In the genomic region with DNA sequence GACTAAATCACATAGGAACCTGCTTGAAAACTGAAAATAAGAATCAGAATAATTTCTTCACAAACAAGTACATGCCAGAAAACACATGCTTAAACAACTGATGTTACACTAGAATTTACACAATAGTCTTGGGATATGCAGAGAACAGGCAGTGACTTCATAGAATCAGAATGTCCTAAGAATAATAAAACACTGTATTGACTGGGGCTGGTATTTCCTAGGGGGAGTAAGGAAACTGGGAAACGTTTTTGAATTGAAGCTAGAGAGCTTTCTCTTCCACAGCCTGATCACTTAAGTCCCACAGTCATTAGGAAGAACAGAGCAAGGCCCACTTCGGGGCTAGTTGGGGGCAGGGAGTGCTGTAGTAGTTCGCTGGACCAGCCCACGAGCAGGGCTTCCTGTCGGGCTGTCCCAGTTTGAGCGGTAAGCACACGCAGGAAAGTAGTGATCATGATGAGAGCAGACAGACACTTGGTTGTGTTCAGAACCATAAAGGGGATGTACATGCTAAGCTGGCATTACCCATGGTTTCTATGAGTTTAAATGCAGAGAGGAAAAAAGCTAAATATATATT, we compare ENCODE assay signal across 9 mouse cellular contexts. TPM values are rescaled to one million over a fixed set of nuclear protein-coding genes. Genes with fewer than 3 reads are reported as not detected.
DNase-seq lines count a peak whose midpoint lies in the region; ATAC-seq and TF ChIP-seq lines count a peak whose summit lies in the region.
"Had no signal": no experiment of that assay in that cellular context is flagged by ENCODE, and none has a peak within 500 bp of the region (broad histone marks: within the 10 kb centered on the region; RNA-seq: fewer than 3 reads in every experiment).

No protein-coding gene starts in this region.

- no peaks in the 10 kb centered on the region for H3K9me3 ChIP-seq in kidney, embryonic 15.5 days (replicated peaks)
- H3K9me3 ChIP-seq in heart, embryonic 14.5 days (ENCODE audit: control insufficient read depth, low read length) = no peaks in the 10 kb centered on the region

- TF ChIP-seq POLR2A in cortical plate, adult 2 months (IDR thresholded peaks at IDR 0.05; ENCODE audit: extremely low read depth, insufficient read depth, low read length) = no peak

- no peak for DNase-seq in kidney, adult 18-20 months
- DNase-seq in lung, postnatal 25 days (ENCODE audit: low spot score) = peak; percentile 47
- no peak for DNase-seq in right cerebral cortex, postnatal 25 days
- DNase-seq in left cerebral cortex, postnatal 36 days (ENCODE audit: low spot score in 2 of 2) = no peak
- DNase-seq: cerebellum, adult 9-10 months had no signal

- H3K27ac ChIP-seq in kidney, embryonic 15.5 days = peak overlapping the region; percentile 68; the same call in 1 of the 2 replicates
- H3K27ac ChIP-seq in cortical plate, adult 2 months (ENCODE audit: insufficient read depth, low read length) = 0 out of 2 replicates have a peak overlapping the region, but pooled peaks have one; percentile 6
- peak overlapping the region; percentile 53 to 77 for H3K27ac ChIP-seq in heart, embryonic 14.5 days (replicated peaks in 1 of 2; ENCODE audit: control insufficient read depth in 1 of 2, insufficient read depth in 1 of 2, low read depth in 2 of 2, low read length in 2 of 2)

- H3K9ac ChIP-seq in kidney, embryonic 15.5 days = no peak overlapping the region
- no peak overlapping the region for H3K9ac ChIP-seq in heart, embryonic 14.5 days (ENCODE audit: low read length)

- H3K4me3 ChIP-seq in kidney, embryonic 15.5 days (replicated peaks) = no peak overlapping the region
- no peak overlapping the region for H3K4me3 ChIP-seq in cortical plate, adult 2 months (ENCODE audit: insufficient read depth, low read length)
- no peak overlapping the region for H3K4me3 ChIP-seq in heart, embryonic 14.5 days (ENCODE audit: control insufficient read depth in 1 of 2, insufficient read depth in 1 of 2, low read depth in 1 of 2, low read length in 2 of 2)

- WGBS in kidney, embryonic 15.5 days = 59% methylated on average over 7 of the region's 7 CpGs
- WGBS in heart, embryonic 14.5 days = 47% methylated on average over 7 of the region's 7 CpGs

- H3K4me2 ChIP-seq in kidney, embryonic 15.5 days = no peak overlapping the region
- H3K4me2 ChIP-seq in heart, embryonic 14.5 days (ENCODE audit: low read length) = peak overlapping the region; percentile 32; the same call in 1 of the 2 replicates

- ATAC-seq in kidney, embryonic 15.5 days (replicated peaks; ENCODE audit: low FRiP score) = no peak
- no peak for ATAC-seq in heart, embryonic 14.5 days (ENCODE audit: insufficient number of reproducible peaks, insufficient read depth, low FRiP score, low read depth)

- TF ChIP-seq CTCF in cortical plate, adult 2 months (IDR thresholded peaks at IDR 0.05; ENCODE audit: extremely low read depth, insufficient read depth, low read length) = no peak

- intact Hi-C loops in left cerebral cortex, postnatal 36 days (cut with DNase I) = no loop called here

- 0 out of 2 replicates have a peak, but pooled peaks cover 2% of the 10 kb centered on the region for H3K4me1 ChIP-seq in kidney, embryonic 15.5 days
- H3K4me1 ChIP-seq in cortical plate, adult 2 months (ENCODE audit: control insufficient read depth, insufficient read depth, low read length) = peaks cover 2% of the 10 kb centered on the region; the same call in 1 of the 2 replicates
- 0 out of 4 replicates have a peak, but pooled peaks cover 0 to 4% of the 10 kb centered on the region in 2 experiments for H3K4me1 ChIP-seq in heart, embryonic 14.5 days (ENCODE audit: control insufficient read depth in 2 of 2, insufficient read depth in 2 of 2, low read length in 2 of 2)

- H3K36me3 ChIP-seq in kidney, embryonic 15.5 days = peaks cover 33% of the 10 kb centered on the region
- H3K36me3 ChIP-seq in heart, embryonic 14.5 days (ENCODE audit: control insufficient read depth, insufficient read depth, low read length) = peaks cover 38% of the 10 kb centered on the region

- H3K27me3 ChIP-seq in kidney, embryonic 15.5 days = no peaks in the 10 kb centered on the region
- H3K27me3 ChIP-seq in heart, embryonic 14.5 days (ENCODE audit: control insufficient read depth, insufficient read depth, low read length) = no peaks in the 10 kb centered on the region

RNA-seq across cellular contexts. Expression of gene Meltf, which starts 44.5 kb away (rescaled TPM):
- polyA plus RNA-seq in kidney, embryonic 15.5 days (2015; fragmentation: Nextera tagmentation; extraction: Ambion mirVana) = 0.39 and 0.40 TPM in 2 replicates
- polyA plus RNA-seq in cortical plate, adult 2 months (2012; rRNA removed) = 0.46 and 0.79 TPM in 2 replicates
- polyA plus RNA-seq in heart, embryonic 14.5 days (2014; fragmentation: Nextera tagmentation; extraction: Ambion mirVana) = not detected in 2 replicates
- total RNA-seq in left cerebral cortex, postnatal 36 days (2021) = under 1 TPM; 0.54 to 0.81 TPM
- total RNA-seq: megakaryocyte progenitor cell, adult 5-6 weeks had no signal

Comparison
In these comparisons a context has a peak if more than half of its experiments do, and no peak if none do; other contexts are left out.
1. H3K27ac ChIP-seq: peak in every context shown above with its lines; median percentile 68 in kidney, embryonic 15.5 days; 65 in heart, embryonic 14.5 days; 6 in cortical plate, adult 2 months.